Comparison of ENCODE assay signal across 1 mouse cellular context in genomic region chr11:48838181-48838797, GRCm38 (mm10).
TF ChIP-seq lines count a peak whose summit lies in the region.

No protein-coding gene starts in this region.

TF ChIP-seq in MEL, 35 proteins besides CTCF, POLR2A, EP300 and RAD21 (continued from another document):
- TF ChIP-seq MYB (IDR thresholded peaks at IDR 0.05; ENCODE audit: low read depth, low read length) (no peak), NRF1 (IDR thresholded peaks at IDR 0.05; ENCODE audit: insufficient read depth, low read depth, low read length, poor library complexity, severe bottlenecking) (no peak), TBP (IDR thresholded peaks at IDR 0.05; ENCODE audit: low read depth, low read length) (peak; percentile 65), MXI1 (IDR thresholded peaks at IDR 0.05; ENCODE audit: low read depth, low read length) (peak; percentile 82), ZC3H11A (IDR thresholded peaks at IDR 0.05; ENCODE audit: low read depth, low read length) (no peak; the same call in 1 of the 2 replicates), MYC (IDR thresholded peaks at IDR 0.05; ENCODE audit: low read depth, low read length) (peak; percentile 84), BHLHE40 (IDR thresholded peaks at IDR 0.05; ENCODE audit: borderline replicate concordance, low read depth, low read length) (peak; percentile 66; the same call in 1 of the 2 replicates), TAL1 (IDR thresholded peaks at IDR 0.05; ENCODE audit: low read length) (peak; percentile 86), HCFC1 (IDR thresholded peaks at IDR 0.05; ENCODE audit: low read depth, low read length) (peak; percentile 55), GATA1 (IDR thresholded peaks at IDR 0.05; ENCODE audit: low read depth, low read length) (peak; percentile 87), POLR2AphosphoS2 (IDR thresholded peaks at IDR 0.05; ENCODE audit: low read length) (no peak), E2F4 (IDR thresholded peaks at IDR 0.05; ENCODE audit: borderline replicate concordance, low read depth, low read length) (no peak), KAT2A (conservative IDR thresholded peaks at IDR 0.05; ENCODE audit: low read depth, low read length) (no peak), CHD1 (IDR thresholded peaks at IDR 0.05; ENCODE audit: low read depth, low read length) (no peak), ZKSCAN1 (IDR thresholded peaks at IDR 0.05; ENCODE audit: low read depth, low read length) (no peak), MAZ (IDR thresholded peaks at IDR 0.05; ENCODE audit: low read depth, low read length) (no peak), ZMIZ1 (IDR thresholded peaks at IDR 0.05; ENCODE audit: low read depth, low read length) (peak; percentile 46; the same call in 1 of the 2 replicates), ETS1 (IDR thresholded peaks at IDR 0.05; ENCODE audit: low read depth, low read length) (peak; percentile 74), USF1 (IDR thresholded peaks at IDR 0.05; ENCODE audit: low read depth, low read length) (peak; percentile 95), ELF1 (IDR thresholded peaks at IDR 0.05; ENCODE audit: low read depth, low read length) (peak; percentile 30; the same call in 1 of the 2 replicates), SMC3 (IDR thresholded peaks at IDR 0.05; ENCODE audit: low read depth, low read length) (no peak), NELFE (IDR thresholded peaks at IDR 0.05; ENCODE audit: low read depth, low read length) (peak; percentile 58), JUND (IDR thresholded peaks at IDR 0.05; ENCODE audit: low read depth, low read length) (no peak), MAX (IDR thresholded peaks at IDR 0.05; ENCODE audit: low read length) (peak; percentile 96), MAFK (IDR thresholded peaks at IDR 0.05; ENCODE audit: borderline replicate concordance, low read depth, low read length) (no peak), UBTF (IDR thresholded peaks at IDR 0.05; ENCODE audit: borderline replicate concordance, insufficient read depth, low read depth, low read length) (0 out of 2 replicates have a peak, but pooled peaks have one; percentile 46), POLR2AphosphoS5 (IDR thresholded peaks at IDR 0.05; ENCODE audit: borderline replicate concordance, low read depth, low read length) (no peak), GABPA (IDR thresholded peaks at IDR 0.05; ENCODE audit: low read depth, low read length) (no peak)
